Mouse (Mus musculus) brain, embryonic 14.5 days (tissue): ENCODE measurements at regions not wholly inside any gene's neighbourhood (a gene's known extent, or its start where the extent isn't known, plus 50 kb on each side); places are given as distances from the start of the nearest gene placed in this dataset.

Source experiments
- CTCF ChIP-seq: fragments of 200-500 bp; IDR thresholded peaks from 2 replicates; pipeline ENCODE4 v1.5.1; 2012; ENCODE audit warnings: inconsistent platforms, mild to moderate bottlenecking, moderate library complexity, borderline replicate concordance; ENCODE audit not compliant: insufficient read depth, insufficient read length; ENCODE audit errors: extremely low read depth
- POLR2A ChIP-seq: fragments of 200-500 bp; IDR thresholded peaks from 2 replicates; pipeline ENCODE4 v1.6.1; 2012; ENCODE audit warnings: mild to moderate bottlenecking, inconsistent platforms, borderline replicate concordance; ENCODE audit not compliant: poor library complexity, insufficient read depth, insufficient read length, severe bottlenecking; ENCODE audit errors: extremely low read depth

GRCm38 (mm10) chr3:3761346-3761745, 1989.3 kb upstream of the Gm8797 start:
- no peak for TF ChIP-seq CTCF
- no peak for TF ChIP-seq POLR2A
